Mouse (Mus musculus) hindbrain, embryonic 16.5 days (tissue): ENCODE data around the gene Pfdn6. TPM values are rescaled to one million over a fixed set of nuclear protein-coding genes. Genes with fewer than 3 reads are reported as not detected.
"Not testable (repeated sequence)": the region's sequence is repeated elsewhere in the genome, so short reads cannot be mapped to it uniquely, and the experiment has no call there.

ENCODE experiments used
- ATAC-seq: fragments of 200-750 bp; cut with Nextera tagmentation; 2 replicates; pipeline ENCODE4 v1.8.0; 2017; ENCODE audit warnings: moderate TSS enrichment, moderate library complexity
- H3K27ac ChIP-seq: fragments of 300-500 bp; sonication (generic); 2 replicates; pipeline ENCODE4 v1.5.1; 2014; ENCODE audit warnings: low read depth, mild to moderate bottlenecking, control low read depth, low read length, moderate library complexity
- H3K27me3 ChIP-seq: fragments of 300-500 bp; sonication (generic); replicated peaks from 2 replicates; pipeline ENCODE4 v1.6.1; 2014; ENCODE audit warnings: low read length; ENCODE audit not compliant: control insufficient read depth, insufficient read depth
- H3K36me3 ChIP-seq: fragments of 300-500 bp; sonication (generic); 2 replicates; pipeline ENCODE4 v1.6.1; 2014; ENCODE audit warnings: mild to moderate bottlenecking, low read length, moderate library complexity, mixed read lengths; ENCODE audit not compliant: control insufficient read depth, insufficient read depth
- H3K4me1 ChIP-seq: fragments of 300-500 bp; sonication (generic); 2 replicates; pipeline ENCODE4 v1.6.1; 2014; ENCODE audit warnings: low read depth, low read length; ENCODE audit not compliant: control insufficient read depth, insufficient read depth
- H3K4me2 ChIP-seq: fragments of 300-500 bp; sonication (generic); 2 replicates; pipeline ENCODE4 v1.6.1; 2014; ENCODE audit warnings: mild to moderate bottlenecking, low read length, control low read depth, moderate library complexity
- H3K4me3 ChIP-seq: fragments of 300-500 bp; sonication (generic); 2 replicates; pipeline ENCODE4 v1.5.1; 2014; ENCODE audit warnings: mild to moderate bottlenecking, low read length, control low read depth, moderate library complexity
- H3K9ac ChIP-seq: fragments of 300-500 bp; sonication (generic); 2 replicates; pipeline ENCODE4 v1.6.1; 2014; ENCODE audit warnings: low read depth, mild to moderate bottlenecking, control low read depth, low read length, moderate library complexity
- H3K9me3 ChIP-seq: fragments of 300-500 bp; sonication (generic); 2 replicates; pipeline ENCODE4 v1.6.1; 2014; ENCODE audit warnings: mild to moderate bottlenecking, low read length, moderate library complexity; ENCODE audit not compliant: control insufficient read depth
- WGBS: fragments of 180-500 bp; shearing (Covaris S2); extraction: QIAGEN DNeasy Blood & Tissue Kit; methylation state at CpG from one replicate; pipeline ENCODE4 v1.1.7; 2014; 5-methylcytosine and 5-hydroxymethylcytosine counted together
- polyA plus RNA-seq: library from polyadenylated mRNA; unstranded; fragments of >200 nt; fragmentation: Nextera tagmentation; extraction: Ambion mirVana; gene quantifications from 2 replicates; pipeline ENCODE4 v1.2.1, GENCODE M21; 2015

Pfdn6 gene
- polyA plus RNA-seq, 1 experiment from 2014 or later: 189 TPM

DNA sequence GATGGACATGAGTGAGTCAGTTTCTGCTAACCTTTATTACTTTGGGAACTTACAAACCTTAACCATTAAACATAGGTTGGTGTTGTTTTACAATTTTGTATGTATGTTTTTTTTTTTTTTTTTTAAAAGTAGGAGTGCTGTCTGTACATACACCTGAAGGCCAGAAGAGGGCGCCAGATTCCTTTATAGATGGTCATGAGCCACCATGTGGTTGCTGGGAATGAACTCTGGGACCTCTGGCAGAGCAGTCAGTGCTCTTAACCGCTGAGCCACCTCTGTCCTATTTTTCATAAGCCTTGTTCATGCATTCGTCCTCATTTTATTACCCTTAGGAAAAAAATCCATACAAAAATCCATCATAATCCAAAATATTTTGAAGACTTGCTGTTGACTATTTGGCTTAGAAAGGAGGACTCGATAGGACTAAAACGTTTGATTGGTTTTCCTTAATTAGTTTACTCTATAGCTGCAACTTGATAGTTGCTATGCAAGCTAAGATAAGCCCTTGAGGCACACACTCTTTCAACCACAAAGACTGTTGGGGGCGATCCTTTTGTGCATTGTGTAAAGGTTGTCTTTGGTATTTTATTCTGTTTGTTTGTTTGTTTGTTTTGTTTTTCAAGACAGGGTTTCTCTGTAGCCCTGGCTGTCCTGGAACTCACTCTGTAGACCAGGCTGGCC is 42.9 kb downstream of the Pfdn6 start:
- WGBS: 44% methylated on average over 6 of the region's 6 CpGs
- H3K27me3 ChIP-seq: no peaks in the 10 kb centered on the region
- H3K4me1 ChIP-seq: no peaks in the 10 kb centered on the region

DNA sequence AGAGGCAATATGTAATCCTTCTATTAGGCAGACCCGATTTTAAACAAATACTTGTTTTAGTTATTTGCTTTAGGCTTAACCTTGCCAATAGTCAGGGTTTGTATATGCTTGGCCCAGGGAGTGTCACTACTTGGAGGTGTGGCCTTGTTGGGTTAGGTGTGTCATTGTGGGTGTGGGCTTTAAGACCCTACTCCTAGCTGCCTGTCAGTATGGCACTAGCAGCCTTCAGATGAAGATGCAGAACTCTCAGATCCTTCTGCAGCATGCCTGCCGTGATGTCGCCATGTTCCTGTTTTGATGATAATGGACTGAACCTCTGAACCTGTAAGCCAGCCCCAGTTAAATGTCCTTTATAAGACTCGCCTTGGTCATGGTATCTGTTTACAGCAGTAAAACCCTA is 47.1 kb downstream of the Pfdn6 start:
- H3K27ac ChIP-seq, H3K36me3 ChIP-seq, H3K9ac ChIP-seq, H3K4me3 ChIP-seq, H3K9me3 ChIP-seq, ATAC-seq, H3K4me2 ChIP-seq, H3K27me3 ChIP-seq, H3K4me1 ChIP-seq: not testable (repeated sequence)
- 84% methylated on average over 4 of the region's 4 CpGs for WGBS

More for the DNA sequence above, 42.9 kb downstream of the Pfdn6 start:
- no peak overlapping the region for H3K9ac ChIP-seq
- no peaks in the 10 kb centered on the region for H3K36me3 ChIP-seq
- no peak for ATAC-seq
- no peak overlapping the region for H3K4me2 ChIP-seq
- H3K4me3 ChIP-seq: no peak overlapping the region
- no peaks in the 10 kb centered on the region for H3K9me3 ChIP-seq
- no peak overlapping the region for H3K27ac ChIP-seq

DNA sequence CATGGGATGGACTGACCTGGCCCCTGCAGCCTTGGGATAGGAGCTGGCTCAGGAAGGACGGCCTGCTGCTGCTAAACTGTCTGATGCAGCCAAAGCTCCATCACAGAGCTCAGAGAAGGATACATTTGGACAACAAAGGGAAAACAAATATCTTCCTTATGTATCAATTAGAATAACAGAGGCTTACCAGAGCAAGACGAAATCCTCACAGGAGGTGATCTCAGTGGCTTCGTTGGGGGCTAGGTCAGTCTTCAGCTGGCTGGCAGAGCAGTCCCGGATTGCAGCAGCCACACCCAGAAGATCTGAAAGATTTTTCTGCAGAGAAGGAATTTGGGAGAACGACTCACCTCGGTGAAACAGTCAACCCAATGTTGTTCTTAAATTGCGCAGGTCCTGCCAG is 47.7 kb downstream of the Pfdn6 start:
- H3K36me3 ChIP-seq: no peaks in the 10 kb centered on the region
- no peak for ATAC-seq
- no peak overlapping the region for H3K4me2 ChIP-seq
- H3K4me1 ChIP-seq: peaks cover 4% of the 10 kb centered on the region; the same call in 1 of the 2 replicates
- H3K9me3 ChIP-seq: no peaks in the 10 kb centered on the region
- H3K9ac ChIP-seq: no peak overlapping the region
- no peak overlapping the region for H3K4me3 ChIP-seq
- H3K27me3 ChIP-seq: no peaks in the 10 kb centered on the region
- WGBS: 17% methylated on average over 7 of the region's 7 CpGs
- H3K27ac ChIP-seq: no peak overlapping the region

DNA sequence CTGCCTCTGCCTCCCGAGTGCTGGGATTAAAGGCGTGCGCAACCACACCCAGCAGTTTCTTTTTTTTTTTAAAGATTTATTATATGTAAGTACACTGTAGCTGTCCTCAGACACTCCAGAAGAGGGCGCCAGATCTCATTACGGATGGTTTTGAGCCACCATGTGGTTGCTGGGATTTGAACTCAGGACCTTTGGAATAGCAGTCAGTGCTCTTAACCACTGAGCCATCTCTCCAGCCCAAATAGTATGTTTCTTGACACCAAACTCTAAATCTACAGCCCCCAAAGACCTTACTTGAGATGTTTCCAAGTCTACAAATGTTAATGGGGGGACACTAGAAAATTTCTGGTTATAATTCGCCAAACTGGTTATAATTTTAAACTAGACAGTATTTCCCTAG is 48.3 kb downstream of the Pfdn6 start:
- H3K4me3 ChIP-seq, H3K4me2 ChIP-seq, H3K27me3 ChIP-seq, H3K9me3 ChIP-seq, H3K27ac ChIP-seq, ATAC-seq, H3K9ac ChIP-seq, H3K4me1 ChIP-seq, H3K36me3 ChIP-seq: not testable (repeated sequence)
- 71% methylated on average over 6 of the region's 6 CpGs for WGBS

DNA sequence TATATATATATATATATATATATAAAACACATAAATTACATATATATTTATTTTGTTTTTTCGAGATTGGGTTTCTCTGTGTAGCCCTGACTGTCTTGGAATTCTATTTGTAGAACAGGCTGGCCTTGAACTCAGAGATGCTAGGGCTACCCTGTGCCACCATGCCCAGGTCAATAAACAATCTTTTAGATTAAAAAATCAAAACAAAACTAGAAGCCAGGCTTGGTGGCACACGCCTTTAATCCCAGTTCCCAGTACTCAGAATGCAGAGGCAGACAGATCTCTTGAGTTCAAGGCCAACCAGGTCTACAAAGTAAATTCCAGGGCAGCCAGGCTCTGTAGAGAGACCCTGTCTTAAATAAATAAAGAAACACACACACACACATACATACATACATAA is 48.8 kb downstream of the Pfdn6 start:
- no peak overlapping the region for H3K27ac ChIP-seq
- 68% methylated on average over 2 of the region's 2 CpGs for WGBS

DNA sequence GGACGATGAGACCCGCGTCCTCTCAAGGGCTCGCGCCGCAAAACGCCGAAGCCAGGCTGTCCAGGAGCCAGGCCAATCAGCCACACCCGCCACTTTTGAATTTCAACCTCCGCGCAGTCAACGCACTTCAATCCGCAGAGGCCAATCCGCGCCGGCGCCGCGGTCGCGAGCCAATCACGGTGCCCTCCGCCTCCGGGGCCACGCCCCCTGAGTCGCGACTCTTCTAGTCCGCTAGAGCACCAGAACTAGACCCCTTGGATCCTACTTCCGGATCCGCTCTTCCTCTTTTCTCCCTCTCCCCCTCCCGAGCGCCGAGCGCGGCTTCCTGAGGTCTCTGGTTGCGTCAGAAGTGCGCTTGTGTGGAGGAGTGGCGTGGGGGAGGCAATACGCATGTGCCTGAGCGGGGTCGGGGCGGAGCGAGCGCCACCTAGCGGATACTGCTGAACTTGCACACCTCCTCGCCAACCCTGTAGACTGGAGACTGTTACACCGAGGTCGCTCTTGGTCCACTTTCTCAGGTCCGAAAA is 49.5 kb downstream of the Pfdn6 start, which contains the start of gene Kifc1:
Kifc1 (minus strand) TSS at position 129 of the 527 bp plus-strand sequence.
- no peaks in the 10 kb centered on the region for H3K27me3 ChIP-seq
- no peaks in the 10 kb centered on the region for H3K36me3 ChIP-seq
- H3K9me3 ChIP-seq: no peaks in the 10 kb centered on the region
- peak; percentile 100 for ATAC-seq
- H3K4me2 ChIP-seq: peak within 1 kb of the TSS; percentile 74
- peaks cover 4% of the 10 kb centered on the region; the same call in 1 of the 2 replicates for H3K4me1 ChIP-seq
- WGBS: under 1% methylated on average over 45 of the region's 49 CpGs
- peak within 1 kb of the TSS; percentile 59 for H3K9ac ChIP-seq
- peak within 1 kb of the TSS; percentile 61 for H3K4me3 ChIP-seq
- H3K27ac ChIP-seq: peak within 1 kb of the TSS; percentile 48; the same call in 1 of the 2 replicates

More for the DNA sequence above, 48.8 kb downstream of the Pfdn6 start:
- Histone ChIP-seq H3K4me2 (no peak overlapping the region), H3K9me3 (no peaks in the 10 kb centered on the region), H3K4me1 (peaks cover 4% of the 10 kb centered on the region; the same call in 1 of the 2 replicates), H3K9ac (no peak overlapping the region), H3K36me3 (no peaks in the 10 kb centered on the region), H3K4me3 (no peak overlapping the region), H3K27me3 (no peaks in the 10 kb centered on the region)
- ATAC-seq: no peak

DNA sequence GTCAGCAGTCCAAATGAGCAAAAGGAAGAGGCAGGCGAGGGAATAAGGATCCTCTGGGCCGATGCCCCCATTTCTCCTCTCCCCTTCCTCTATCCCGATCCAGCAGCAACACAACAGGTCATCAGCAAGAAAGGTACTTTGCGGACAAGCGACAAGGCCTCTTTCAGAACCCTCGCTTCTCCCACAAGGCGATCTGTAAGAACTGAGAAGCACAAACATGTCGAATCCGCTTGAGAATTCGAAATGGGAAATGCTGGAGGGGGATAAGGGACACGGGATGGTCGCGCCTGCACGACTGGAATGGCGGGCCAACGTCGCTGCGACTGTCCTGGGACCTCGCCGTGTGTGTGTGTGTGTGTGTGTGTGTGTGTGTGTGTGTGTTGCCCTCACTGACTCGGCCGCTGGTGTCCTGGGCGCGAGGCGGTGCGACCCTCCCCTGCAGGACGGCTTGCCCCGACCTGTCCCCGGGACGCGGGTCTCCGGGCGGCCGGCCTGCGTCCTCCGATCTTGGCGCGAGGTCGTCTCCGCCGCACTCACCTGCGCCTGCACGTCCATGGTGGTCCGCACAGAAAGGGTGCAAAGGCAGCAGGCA is 50.1 kb downstream of the Pfdn6 start:
- Histone ChIP-seq H3K27ac (peak overlapping the region; percentile 48; the same call in 1 of the 2 replicates), H3K4me2 (peak overlapping the region; percentile 74), H3K4me3 (peak overlapping the region; percentile 61), H3K9ac (peak overlapping the region; percentile 59)
- H3K4me1 ChIP-seq, H3K27me3 ChIP-seq, H3K9me3 ChIP-seq, H3K36me3 ChIP-seq, ATAC-seq: not testable (repeated sequence)
- under 1% methylated on average over 38 of the region's 44 CpGs for WGBS

Other genes starting within 250 kb of the Pfdn6 start
- gene March2, start 221.7 kb downstream of the Pfdn6 start, polyA plus RNA-seq: 82.2 and 84.1 TPM in 2 replicates
- gene Rab11b, start 179.8 kb downstream of the Pfdn6 start, polyA plus RNA-seq: 481 and 517 TPM in 2 replicates
- gene Angptl4, start 158.5 kb downstream of the Pfdn6 start, polyA plus RNA-seq: 26.6 and 29.0 TPM in 2 replicates
- gene Kank3, start 129.8 kb downstream of the Pfdn6 start, polyA plus RNA-seq: 45.8 and 46.6 TPM in 2 replicates
- gene Rps28, start 115.8 kb downstream of the Pfdn6 start, polyA plus RNA-seq: 392 and 410 TPM in 2 replicates
- gene Ndufa7, start 115.8 kb downstream of the Pfdn6 start, polyA plus RNA-seq: 464 and 517 TPM in 2 replicates
- gene Cd320, start 97.3 kb downstream of the Pfdn6 start, polyA plus RNA-seq: 55.7 and 59.8 TPM in 2 replicates
- not detected in 2 replicates for gene Gm7029, start 66.5 kb downstream of the Pfdn6 start, polyA plus RNA-seq
- 2.5 and 2.6 TPM in 2 replicates for gene Kifc1, start 49.7 kb downstream of the Pfdn6 start, polyA plus RNA-seq
- gene Platr17, start 35.2 kb downstream of the Pfdn6 start, polyA plus RNA-seq: 0.20 and 0.46 TPM in 2 replicates
- 52.0 and 53.7 TPM in 2 replicates for gene Daxx, start 30.9 kb downstream of the Pfdn6 start, polyA plus RNA-seq
- gene Tapbp, start 24.4 kb downstream of the Pfdn6 start, polyA plus RNA-seq: 29.2 and 32.6 TPM in 2 replicates
- 16.2 and 17.2 TPM in 2 replicates for gene Zbtb22, start 24.4 kb downstream of the Pfdn6 start, polyA plus RNA-seq
- 52.7 and 58.8 TPM in 2 replicates for gene Rgl2, start 10.8 kb downstream of the Pfdn6 start, polyA plus RNA-seq
- 20.7 and 23.5 TPM in 2 replicates for gene Wdr46, start 317 bp upstream of the Pfdn6 start, polyA plus RNA-seq
- gene B3galt4, start 11.1 kb upstream of the Pfdn6 start, polyA plus RNA-seq: 13.3 and 16.1 TPM in 2 replicates
- 75.4 and 80.7 TPM in 2 replicates for gene Vps52, start 15.5 kb upstream of the Pfdn6 start, polyA plus RNA-seq
- 695 and 697 TPM in 2 replicates for gene Rps18, start 15.7 kb upstream of the Pfdn6 start, polyA plus RNA-seq
- 16.6 and 18.8 TPM in 2 replicates for gene H2-K1, start 60.0 kb upstream of the Pfdn6 start, polyA plus RNA-seq
- 17.3 and 18.5 TPM in 2 replicates for gene Ring1, start 84.3 kb upstream of the Pfdn6 start, polyA plus RNA-seq
- 69.5 and 74.1 TPM in 2 replicates for gene H2-Ke6, start 87.7 kb upstream of the Pfdn6 start, polyA plus RNA-seq
- gene Slc39a7, start 91.3 kb upstream of the Pfdn6 start, polyA plus RNA-seq: 180 and 186 TPM in 2 replicates
- gene Rxrb, start 91.5 kb upstream of the Pfdn6 start, polyA plus RNA-seq: 53.3 and 54.1 TPM in 2 replicates
- gene Col11a2, start 99.1 kb upstream of the Pfdn6 start, polyA plus RNA-seq: 4.7 and 6.7 TPM in 2 replicates
- gene H2-Oa, start 152.0 kb upstream of the Pfdn6 start, polyA plus RNA-seq: 0.14 TPM in 1 of 2 replicates, not detected in the other
- 20.5 and 20.9 TPM in 2 replicates for gene H2-DMa, start 179.2 kb upstream of the Pfdn6 start, polyA plus RNA-seq
- gene Brd2, start 182.3 kb upstream of the Pfdn6 start, polyA plus RNA-seq: 98.5 and 123 TPM in 2 replicates
- gene H2-DMb2, start 203.0 kb upstream of the Pfdn6 start, polyA plus RNA-seq: 0.25 and 0.28 TPM in 2 replicates
- gene H2-DMb1, start 212.7 kb upstream of the Pfdn6 start, polyA plus RNA-seq: 0.68 and 1.5 TPM in 2 replicates
- gene Tap1, start 247.2 kb upstream of the Pfdn6 start, polyA plus RNA-seq: 4.6 and 6.1 TPM in 2 replicates
- gene Psmb9, start 247.4 kb upstream of the Pfdn6 start, polyA plus RNA-seq: 1.8 and 2.2 TPM in 2 replicates